Mouse (Mus musculus) myocyte (in vitro differentiated cells): ENCODE measurements around the gene Sult2a2. TPM values are rescaled to one million over a fixed set of nuclear protein-coding genes. Genes with fewer than 3 reads are reported as not detected.
"Not testable (repeated sequence)": the region's sequence is repeated elsewhere in the genome, so short reads cannot be mapped to it uniquely, and the experiment has no call there.

ENCODE experiments used
- H3K27me3 ChIP-seq: one replicate; pipeline ENCODE4 v1.6.1; 2011; ENCODE audit not compliant: control insufficient read depth, insufficient read depth, insufficient read length
- H3K36me3 ChIP-seq: one replicate; pipeline ENCODE4 v1.6.1; 2011; ENCODE audit not compliant: control insufficient read depth, insufficient read depth
- H3K4me2 ChIP-seq: one replicate; pipeline ENCODE4 v1.6.1; 2011; ENCODE audit warnings: low read depth, control low read depth
- H3K4me3 ChIP-seq: one replicate; pipeline ENCODE4 v1.5.1; 2011; ENCODE audit warnings: mild to moderate bottlenecking, control low read depth, moderate library complexity
- H3K79me2 ChIP-seq: one replicate; pipeline ENCODE4 v1.6.1; 2011; ENCODE audit not compliant: control insufficient read depth, insufficient read depth
- H3ac ChIP-seq: one replicate; pipeline ENCODE4 v1.6.1; 2011; ENCODE audit not compliant: control insufficient read depth, insufficient read length
- CEBPB ChIP-seq: IDR thresholded peaks from 2 replicates; pipeline ENCODE4 v1.6.1; 2011; ENCODE audit warnings: mild to moderate bottlenecking, moderate library complexity; ENCODE audit not compliant: poor library complexity, insufficient read depth, severe bottlenecking
- POLR2A ChIP-seq: IDR thresholded peaks from one replicate; pipeline ENCODE4 v1.6.1; 2011; ENCODE audit warnings: low read depth, mild to moderate bottlenecking, control low read depth, moderate library complexity; ENCODE audit not compliant: insufficient read length
- POLR2AphosphoS2 ChIP-seq: IDR thresholded peaks from one replicate; pipeline ENCODE4 v1.6.1; 2011; ENCODE audit warnings: low read depth, control low read depth; ENCODE audit not compliant: insufficient read length
- REST ChIP-seq: IDR thresholded peaks from one replicate; pipeline ENCODE4 v1.6.1; 2011; ENCODE audit warnings: mild to moderate bottlenecking, control low read depth, moderate library complexity; ENCODE audit not compliant: insufficient read depth, insufficient read length
- TCF12 ChIP-seq: IDR thresholded peaks from one replicate; pipeline ENCODE4 v1.6.1; 2011; ENCODE audit warnings: mild to moderate bottlenecking, control low read depth; ENCODE audit not compliant: poor library complexity, insufficient read depth, severe bottlenecking
- USF1 ChIP-seq: IDR thresholded peaks from one replicate; pipeline ENCODE4 v1.6.1; 2011; ENCODE audit warnings: low read depth, mild to moderate bottlenecking, control low read depth, moderate library complexity
- polyA plus RNA-seq: library from polyadenylated mRNA; unstranded; fragments of >200 nt; fragmentation: generic; extraction: Trizol; gene quantifications from one replicate; pipeline ENCODE4 v1.2.1, GENCODE M21; 2012; ENCODE audit warnings: missing spikeins

The Sult2a2 gene
- not detected for polyA plus RNA-seq

- H3ac ChIP-seq, H3K27me3 ChIP-seq, H3K4me3 ChIP-seq, H3K79me2 ChIP-seq, H3K4me2 ChIP-seq, H3K36me3 ChIP-seq: not testable (repeated sequence)
Measured at GRCm38 (mm10) chr7:13733205-13733604, at the start of gene Sult2a2. Gene Sult2a2, plus strand, starts transcription at chr7:13733505.

- Histone ChIP-seq H3K79me2 (no peaks in the 10 kb centered on the region), H3K36me3 (no peaks in the 10 kb centered on the region), H3K27me3 (no peaks in the 10 kb centered on the region), H3K4me3 (no peak overlapping the region), H3ac (no peak overlapping the region), H3K4me2 (no peak overlapping the region)
- TF ChIP-seq POLR2AphosphoS2 = no peak
- no peak for TF ChIP-seq USF1
- TF ChIP-seq CEBPB = no peak
- no peak for TF ChIP-seq REST
- TF ChIP-seq POLR2A = no peak
- TF ChIP-seq TCF12 = no peak
Measured at GRCm38 (mm10) chr7:13813913-13814312, 80.6 kb downstream of the Sult2a2 start.

Other genes with a start within 250 kb of the Sult2a2 start
- not detected for gene Bsph2, start 162.4 kb upstream of the Sult2a2 start, polyA plus RNA-seq
- not detected for gene Sult2a5, start 109.5 kb upstream of the Sult2a2 start, polyA plus RNA-seq
- gene Sult2a1, start 103.9 kb downstream of the Sult2a2 start, polyA plus RNA-seq = not detected